Mouse (Mus musculus) heart, postnatal 4 days (tissue): ENCODE data around the gene Ogfod3. TPM values are rescaled to one million over a fixed set of nuclear protein-coding genes. Genes with fewer than 3 reads are reported as not detected.
A peak's percentile ranks its signal among the peaks of the same experiment; 100 is the strongest.

Experiments used
- DNase-seq: peaks from one replicate; pipeline ENCODE4 v3.0.0; 2021
- total RNA-seq, 2 experiments: library from RNA; stranded (reverse); gene quantifications; 2 replicates each; pipeline ENCODE4 v1.2.3; 2021

Gene Ogfod3
- 10 to 100 TPM; 18.7 to 22.2 TPM for total RNA-seq

- peak; percentile 97 for DNase-seq
Measured at GRCm38 (mm10) chr11:121204161-121205006, at the start of gene Ogfod3, which contains the start of gene Hexdc. Gene Ogfod3, minus strand, starts transcription at chr11:121204711. Gene Hexdc, plus strand, starts transcription at chr11:121204433.

GRCm38 (mm10) chr11:121250196-121250595 is 45.7 kb upstream of the Ogfod3 start:
- DNase-seq, result no peak

GRCm38 (mm10) chr11:121239669-121240068 is 35.2 kb upstream of the Ogfod3 start:
- DNase-seq, result no peak

GRCm38 (mm10) chr11:121237345-121238128 is 33.0 kb upstream of the Ogfod3 start:
- DNase-seq, result no peak

- DNase-seq, result peak; percentile 98
Measured at GRCm38 (mm10) chr11:121236564-121237344, 32.2 kb upstream of the Ogfod3 start, which contains the start of gene Narf. Gene Narf, plus strand, starts transcription at chr11:121237253.

GRCm38 (mm10) chr11:121235475-121236238 is 31.1 kb upstream of the Ogfod3 start:
- DNase-seq, result peak; percentile 46

- DNase-seq, result peak; percentile 14
Measured at GRCm38 (mm10) chr11:121232706-121233105, 28.2 kb upstream of the Ogfod3 start.

- DNase-seq, result peak; percentile 48
Measured at GRCm38 (mm10) chr11:121231628-121232291, 27.2 kb upstream of the Ogfod3 start.

- no peak for DNase-seq
Measured at GRCm38 (mm10) chr11:121231191-121231590, 26.7 kb upstream of the Ogfod3 start.

GRCm38 (mm10) chr11:121229018-121229439 is 24.5 kb upstream of the Ogfod3 start, which contains the start of gene Cybc1:
Gene Cybc1, minus strand, starts transcription at chr11:121229322.
- DNase-seq, result peak; percentile 71

GRCm38 (mm10) chr11:121228129-121229017 is 23.9 kb upstream of the Ogfod3 start:
- DNase-seq, result no peak

GRCm38 (mm10) chr11:121221321-121222010 is 17.0 kb upstream of the Ogfod3 start:
- peak; percentile 65 for DNase-seq

GRCm38 (mm10) chr11:121220771-121221170 is 16.3 kb upstream of the Ogfod3 start:
- no peak for DNase-seq

- DNase-seq, result no peak
Measured at GRCm38 (mm10) chr11:121219776-121220175, 15.3 kb upstream of the Ogfod3 start.

GRCm38 (mm10) chr11:121216831-121217230 is 12.3 kb upstream of the Ogfod3 start:
- DNase-seq, result no peak

- no peak for DNase-seq
Measured at GRCm38 (mm10) chr11:121203859-121204160, 701 bp downstream of the Ogfod3 start.

GRCm38 (mm10) chr11:121201436-121202198 is 2.9 kb downstream of the Ogfod3 start:
- peak; percentile 52 for DNase-seq

- no peak for DNase-seq
Measured at GRCm38 (mm10) chr11:121200781-121201180, 3.7 kb downstream of the Ogfod3 start.

GRCm38 (mm10) chr11:121199851-121200250 is 4.7 kb downstream of the Ogfod3 start:
- no peak for DNase-seq
